Mouse (Mus musculus): ENCODE results near the gene Blzf1.

Blzf1 gene

DNA sequence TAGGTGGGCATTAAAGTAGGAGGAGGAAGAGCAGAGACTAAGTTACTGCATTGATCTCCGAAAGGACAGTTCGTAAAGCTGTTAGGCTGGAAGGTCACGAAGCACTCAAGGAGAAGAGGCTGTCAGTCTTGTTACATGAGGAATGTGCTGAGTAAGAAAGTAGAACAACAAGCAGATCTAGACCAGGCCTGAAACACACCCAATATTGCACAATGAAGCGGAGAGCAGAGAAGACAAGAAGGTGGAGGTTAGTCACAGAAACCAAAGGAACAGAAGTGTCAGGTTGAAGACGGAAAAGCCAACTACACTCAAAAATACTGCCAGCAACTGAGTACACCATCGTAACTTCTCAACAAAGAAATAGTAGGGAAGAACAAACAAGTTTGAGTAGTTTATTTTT, 13.2 kb downstream of the Blzf1 start:
- DNase-seq (ENCODE audit: low read depth, low spot score): no peak

GRCm38 (mm10) chr1:164292040-164292439, 15.2 kb downstream of the Blzf1 start:
- peak; percentile 49 for DNase-seq (ENCODE audit: low read depth, low spot score)

- no peak for DNase-seq (ENCODE audit: low read depth, low spot score)
Observed at GRCm38 (mm10) chr1:164287406-164287805, 19.9 kb downstream of the Blzf1 start.

GRCm38 (mm10) chr1:164284007-164284406, 23.3 kb downstream of the Blzf1 start:
- DNase-seq (ENCODE audit: low read depth, low spot score): no peak

DNA sequence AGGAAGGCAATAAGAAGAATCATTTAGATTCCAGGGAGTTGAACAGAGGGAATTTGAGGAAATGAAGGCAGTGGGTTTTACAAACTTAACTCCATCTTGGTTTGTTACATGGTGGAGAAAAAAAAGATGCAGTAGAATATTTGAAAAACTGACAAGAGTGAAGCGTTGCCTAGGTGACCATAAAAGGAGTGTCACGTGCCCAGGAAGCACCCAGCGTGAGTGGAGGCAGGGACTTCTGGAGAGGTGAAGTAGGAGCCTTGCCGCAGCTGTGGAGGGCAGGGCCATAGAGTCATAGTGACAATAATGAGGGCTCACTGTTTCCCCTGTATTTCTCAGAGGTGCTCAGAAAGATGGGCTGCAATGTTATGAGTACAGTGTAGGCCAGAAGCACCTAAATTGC, 28.0 kb downstream of the Blzf1 start:
- no peak for DNase-seq (ENCODE audit: low read depth, low spot score)

DNA sequence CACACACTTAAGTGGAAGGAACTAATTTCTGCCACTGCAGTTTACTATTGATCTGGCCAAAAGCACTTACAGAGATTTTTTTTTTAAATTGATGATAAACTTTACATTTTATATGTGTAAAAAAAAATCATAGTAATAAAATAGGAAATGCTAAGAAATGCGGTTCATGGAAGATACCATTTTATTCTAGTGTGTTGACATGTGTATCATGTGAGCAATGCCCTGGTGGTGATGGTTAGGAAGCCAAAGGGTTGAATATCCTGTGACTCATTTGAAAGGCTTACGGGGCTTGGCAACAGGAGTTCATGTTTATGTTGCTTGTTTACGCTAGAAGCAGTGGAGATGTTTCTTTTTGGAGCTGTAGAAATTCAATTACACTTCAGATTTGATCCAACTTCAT, 30.7 kb downstream of the Blzf1 start:
- peak; percentile 88 for DNase-seq (ENCODE audit: low read depth, low spot score)

DNA sequence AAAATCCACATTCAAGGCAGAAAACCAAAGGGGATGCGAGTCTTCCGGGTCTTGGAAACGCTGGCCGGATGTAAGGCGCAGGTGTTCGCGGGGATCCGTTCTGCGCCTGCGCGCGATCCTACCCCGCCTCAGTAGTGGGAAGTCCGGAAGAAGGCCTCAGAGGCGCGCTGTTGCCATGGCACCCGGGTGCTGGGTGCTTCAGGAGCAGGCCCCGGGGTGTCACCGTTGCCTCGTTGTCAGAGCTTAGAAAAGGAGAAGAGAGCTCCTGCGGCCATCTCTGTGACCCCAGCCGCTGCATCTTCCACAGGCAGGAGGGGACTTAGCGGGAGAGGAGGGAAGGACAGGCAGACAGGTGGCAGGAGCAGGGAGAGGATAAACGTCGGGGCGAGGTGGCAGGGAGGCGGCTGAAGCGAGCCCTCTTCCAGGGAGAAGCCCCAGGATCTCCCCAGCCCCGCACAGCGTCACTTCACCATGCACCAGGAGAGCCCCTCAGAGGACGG, 31.8 kb downstream of the Blzf1 start, which contains the start of gene Ccdc181:
Gene Ccdc181, plus strand, starts transcription at position 131 of the 500 bp plus-strand sequence.
- DNase-seq (ENCODE audit: low read depth, low spot score): peak; percentile 75

- peak; percentile 88 for DNase-seq (ENCODE audit: low read depth, low spot score)
Observed at GRCm38 (mm10) chr1:164273659-164274058, 33.6 kb downstream of the Blzf1 start.

GRCm38 (mm10) chr1:164270941-164271340, 36.3 kb downstream of the Blzf1 start:
- DNase-seq (ENCODE audit: low read depth, low spot score): no peak

GRCm38 (mm10) chr1:164261553-164261952, 45.7 kb downstream of the Blzf1 start:
- peak; percentile 100 for DNase-seq (ENCODE audit: low read depth, low spot score)

DNA sequence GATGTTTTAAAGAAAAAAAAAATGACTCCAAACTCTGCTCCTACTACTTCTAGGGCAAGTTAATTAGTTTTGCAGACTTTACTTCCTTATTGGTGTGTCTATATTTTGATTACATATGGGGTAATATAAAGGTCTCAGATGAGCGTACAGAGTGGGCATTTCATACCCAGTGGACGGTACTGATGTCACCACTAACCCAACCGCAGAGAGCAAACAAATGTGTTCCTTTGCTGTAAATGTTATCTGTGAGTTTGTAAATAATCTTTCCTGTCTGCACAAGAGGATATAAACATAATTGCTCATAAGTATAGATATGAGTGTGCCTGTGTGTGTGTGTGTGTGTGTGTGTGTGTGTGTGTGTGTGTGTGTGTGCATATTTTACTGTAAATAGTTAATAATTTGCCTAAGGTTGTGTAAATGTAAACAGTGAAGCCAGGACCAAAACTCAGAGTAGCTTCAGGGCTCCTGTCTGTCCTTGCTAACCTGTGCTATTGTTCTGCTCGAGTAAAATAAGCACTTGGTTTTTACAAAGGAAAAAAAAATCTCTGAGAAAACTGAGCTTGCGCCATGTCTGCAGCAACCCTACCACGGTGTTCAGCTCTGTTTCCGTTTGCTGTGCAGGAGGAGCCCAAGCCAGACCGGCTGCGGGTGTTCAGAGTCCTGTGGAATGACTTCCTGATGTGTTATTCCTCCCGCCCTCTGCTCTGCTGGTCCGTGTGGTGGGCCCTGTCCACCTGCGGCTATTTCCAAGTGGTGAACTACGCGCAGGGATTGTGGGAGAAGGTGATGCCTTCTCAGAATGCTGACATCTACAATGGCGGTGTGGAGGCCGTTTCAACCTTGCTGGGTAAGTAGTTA, 46.9 kb downstream of the Blzf1 start:
- DNase-seq (ENCODE audit: low read depth, low spot score): no peak

GRCm38 (mm10) chr1:164254836-164255235, 52.5 kb downstream of the Blzf1 start:
- no peak for DNase-seq (ENCODE audit: low read depth, low spot score)

DNA sequence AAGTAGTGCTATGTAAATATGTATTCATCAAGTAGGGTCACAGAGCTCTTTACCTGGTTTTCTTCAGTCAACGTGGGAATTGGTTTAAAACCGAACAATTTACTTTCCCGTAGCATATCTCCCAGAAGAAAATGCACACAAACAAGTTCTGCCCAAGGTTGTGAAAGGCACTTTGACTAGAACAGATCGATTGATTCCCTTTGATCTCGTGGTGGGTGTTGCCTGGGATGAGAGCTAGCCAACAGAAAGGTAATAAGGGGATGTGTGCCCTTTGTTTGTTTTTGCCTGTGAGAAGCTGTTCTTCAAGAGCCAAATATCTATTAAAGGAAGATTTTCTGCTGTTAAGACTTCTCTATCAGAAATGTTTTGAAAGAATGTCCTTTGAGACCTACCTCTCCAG, 54.7 kb downstream of the Blzf1 start:
- no peak for DNase-seq (ENCODE audit: low read depth, low spot score)

- DNase-seq (ENCODE audit: low read depth, low spot score): no peak
Observed at GRCm38 (mm10) chr1:164251438-164251837, 55.9 kb downstream of the Blzf1 start.

DNA sequence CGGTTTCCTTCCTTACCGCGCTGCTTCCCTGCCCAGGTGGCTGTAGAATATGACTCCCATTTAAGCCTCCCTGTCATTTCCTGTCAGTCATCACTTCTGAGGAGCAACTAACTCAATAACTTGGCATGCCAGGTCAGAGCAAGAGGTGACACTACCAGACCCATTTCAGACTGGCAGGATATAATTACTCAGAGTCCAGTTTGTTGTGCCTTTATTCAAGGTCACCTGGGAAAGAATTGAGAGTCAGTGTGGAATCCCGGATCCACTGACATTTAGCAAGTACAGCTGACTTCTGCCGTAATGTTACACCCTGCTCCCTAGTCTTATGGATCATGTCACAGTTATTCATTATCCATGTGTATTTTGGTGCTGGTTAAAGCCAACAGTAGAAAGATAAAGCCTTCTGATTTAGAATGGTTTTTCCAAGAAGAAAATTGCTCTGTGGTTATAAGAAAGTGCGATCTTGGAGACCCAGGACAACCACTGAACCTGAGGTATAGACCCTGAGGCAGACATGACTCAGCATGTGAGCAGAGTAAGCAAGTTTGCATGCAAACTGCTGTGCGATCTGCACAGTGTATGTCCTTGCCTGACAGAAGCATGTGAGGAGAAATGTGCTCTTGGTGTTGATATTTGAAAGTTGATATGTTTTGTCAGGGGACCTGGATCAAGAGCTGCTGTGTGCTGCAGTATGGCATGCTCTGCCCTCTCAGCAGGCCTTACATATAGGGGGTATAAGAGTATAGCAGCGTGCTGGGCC, 56.7 kb downstream of the Blzf1 start:
- DNase-seq (ENCODE audit: low read depth, low spot score): peak; percentile 73

- peak; percentile 50 for DNase-seq (ENCODE audit: low read depth, low spot score)
Observed at GRCm38 (mm10) chr1:164249332-164249711, 58.0 kb downstream of the Blzf1 start.

DNA sequence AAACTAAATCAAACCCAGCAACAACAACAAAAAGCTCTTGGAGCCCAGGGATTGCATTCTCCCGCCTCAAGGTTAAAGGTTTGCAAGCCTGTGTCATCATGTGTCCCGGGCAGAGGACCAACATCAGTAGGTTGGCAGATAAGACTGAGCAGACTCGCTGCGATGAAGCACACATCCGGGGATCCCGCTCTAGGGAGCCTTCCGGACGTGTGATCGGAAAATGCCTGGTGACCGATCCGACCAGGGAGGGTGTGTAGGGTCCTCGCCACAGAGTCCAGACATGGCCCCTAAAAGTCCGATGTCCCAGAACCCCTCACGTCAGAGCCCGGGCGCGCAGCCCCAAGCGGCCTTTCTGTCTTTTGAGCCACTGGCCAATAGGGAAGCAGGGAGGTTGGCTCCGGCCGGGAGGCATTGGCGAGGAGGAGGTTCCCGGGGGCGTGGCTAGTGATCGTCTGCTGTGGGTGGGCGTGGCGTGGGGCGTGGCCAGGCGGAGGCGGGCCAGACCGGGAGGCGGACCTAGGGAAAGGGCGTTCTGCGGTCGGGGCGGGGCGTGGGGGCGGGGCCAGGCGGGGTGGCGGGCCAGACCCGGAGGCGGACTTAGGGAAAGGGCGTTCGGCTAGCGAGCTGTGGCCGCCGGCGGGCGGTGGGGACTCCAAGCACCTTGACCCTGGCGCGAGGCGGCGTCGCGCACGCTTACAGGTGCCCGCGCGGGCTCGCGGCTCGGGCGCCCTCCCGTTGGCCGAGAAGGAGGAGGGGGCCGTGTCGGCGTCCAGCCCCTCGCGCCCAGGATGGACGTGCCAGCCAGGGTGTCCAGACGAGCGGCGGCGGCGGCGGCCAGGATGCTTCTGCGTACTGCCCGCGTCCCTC, 58.6 kb downstream of the Blzf1 start, which contains the start of gene Slc19a2:
Gene Slc19a2, plus strand, starts transcription at position 582 of the 867 bp plus-strand sequence.
- DNase-seq (ENCODE audit: low read depth, low spot score): peak; percentile 97

- peak; percentile 61 for DNase-seq (ENCODE audit: low read depth, low spot score)
Observed at GRCm38 (mm10) chr1:164247971-164248370, 59.3 kb downstream of the Blzf1 start.

- DNase-seq (ENCODE audit: low read depth, low spot score): no peak
Observed at GRCm38 (mm10) chr1:164247442-164247841, 59.8 kb downstream of the Blzf1 start.

GRCm38 (mm10) chr1:164242809-164243208, 64.5 kb downstream of the Blzf1 start:
- DNase-seq (ENCODE audit: low read depth, low spot score): peak; percentile 84

- no peak for DNase-seq (ENCODE audit: low read depth, low spot score)
Observed at GRCm38 (mm10) chr1:164241494-164241893, 65.8 kb downstream of the Blzf1 start.
